Mouse (Mus musculus): ENCODE measurements around the gene Arl10. TPM values are rescaled to one million over a fixed set of nuclear protein-coding genes. Genes with fewer than 3 reads are reported as not detected.
"Not testable (repeated sequence)": the region's sequence is repeated elsewhere in the genome, so short reads cannot be mapped to it uniquely, and the experiment has no call there.

The Arl10 gene
- total RNA-seq, 1 experiment from 2014 or later, result 25.2 TPM

- DNase-seq, result peak; percentile 65
These were observed 7.3 kb downstream of the Arl10 start for GRCm38 (mm10) chr13:54582126-54582525.

- DNase-seq, result no peak
These were observed 8.0 kb downstream of the Arl10 start for GRCm38 (mm10) chr13:54582860-54583259.

GRCm38 (mm10) chr13:54585831-54586230 lies 11.0 kb downstream of the Arl10 start:
- no peak for DNase-seq

GRCm38 (mm10) chr13:54589414-54589995 lies 14.7 kb downstream of the Arl10 start:
- no peak for DNase-seq

GRCm38 (mm10) chr13:54589996-54590951 lies 15.5 kb downstream of the Arl10 start, which contains the start of the genes Nop16 and Higd2a:
Nop16 (minus strand) TSS chr13:54590090.
Higd2a (plus strand) TSS chr13:54590207.
- DNase-seq, result peak; percentile 97

GRCm38 (mm10) chr13:54591776-54592356 lies 17.1 kb downstream of the Arl10 start:
- no peak for DNase-seq

- DNase-seq, result no peak
These were observed 18.8 kb downstream of the Arl10 start for GRCm38 (mm10) chr13:54593617-54594016.

GRCm38 (mm10) chr13:54596107-54596690 lies 21.4 kb downstream of the Arl10 start:
- DNase-seq, result no peak

- DNase-seq, result no peak
These were observed 22.1 kb downstream of the Arl10 start for GRCm38 (mm10) chr13:54596870-54597269.

GRCm38 (mm10) chr13:54598622-54599143 lies 23.9 kb downstream of the Arl10 start:
- DNase-seq, result no peak

GRCm38 (mm10) chr13:54602639-54603111 lies 27.9 kb downstream of the Arl10 start:
- DNase-seq, result no peak

GRCm38 (mm10) chr13:54603501-54603900 lies 28.7 kb downstream of the Arl10 start:
- peak; percentile 44 for DNase-seq

GRCm38 (mm10) chr13:54604221-54604620 lies 29.4 kb downstream of the Arl10 start:
- DNase-seq, result no peak

GRCm38 (mm10) chr13:54605426-54605825 lies 30.6 kb downstream of the Arl10 start:
- DNase-seq, result no peak

GRCm38 (mm10) chr13:54607204-54607603 lies 32.4 kb downstream of the Arl10 start:
- DNase-seq, result no peak

GRCm38 (mm10) chr13:54608002-54608401 lies 33.2 kb downstream of the Arl10 start:
- DNase-seq, result no peak

- DNase-seq, result no peak
These were observed 33.9 kb downstream of the Arl10 start for GRCm38 (mm10) chr13:54608666-54609065.

GRCm38 (mm10) chr13:54609301-54609700 lies 34.5 kb downstream of the Arl10 start:
- no peak for DNase-seq

- DNase-seq, result peak; percentile 43
These were observed 35.8 kb downstream of the Arl10 start for GRCm38 (mm10) chr13:54610613-54610971.

- peak; percentile 94 for DNase-seq
These were observed 36.3 kb downstream of the Arl10 start, which contains the start of gene Cltb for GRCm38 (mm10) chr13:54610972-54611754. Cltb (minus strand) TSS chr13:54611344.

- DNase-seq, result not testable (repeated sequence)
These were observed 38.3 kb downstream of the Arl10 start for GRCm38 (mm10) chr13:54613141-54613540.

Data from adrenal gland, postnatal 14 days (tissue).